Mouse (Mus musculus): ENCODE measurements at regions not wholly inside any gene's neighbourhood (a gene's known extent, or its start where the extent isn't known, plus 50 kb on each side); places are given as distances from the start of the nearest gene placed in this dataset.

DNA sequence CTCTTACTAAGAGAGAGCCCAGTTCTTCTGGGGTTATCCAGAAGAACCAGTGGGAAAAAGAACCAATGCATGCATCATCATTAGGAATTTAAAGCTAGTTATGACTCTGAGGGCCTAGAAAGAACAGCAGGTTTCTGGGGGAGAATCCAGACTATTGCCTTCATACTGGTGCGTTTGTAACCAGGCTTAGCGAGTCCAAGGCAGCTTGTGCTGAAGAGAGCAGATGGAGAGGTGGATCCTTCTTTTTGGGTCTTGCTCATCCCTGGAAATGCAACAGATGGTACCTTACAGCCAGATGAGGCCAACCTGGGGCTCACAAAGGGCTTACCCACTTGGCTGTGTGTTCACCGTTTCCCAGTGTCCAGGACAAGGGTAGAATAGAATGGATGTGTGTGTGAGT is 130.1 kb downstream of the Spata19 start:
- TF ChIP-seq EP300 (IDR thresholded peaks at IDR 0.05; ENCODE audit: insufficient read depth, low read depth, low read length) (no peak), CTCF (IDR thresholded peaks at IDR 0.05; ENCODE audit: low read depth, low read length) (no peak), POLR2A (IDR thresholded peaks at IDR 0.05; ENCODE audit: insufficient read depth, low read length) (no peak)

All from ES-Bruce4 (cell line).